Mouse (Mus musculus): Measurements from ENCODE around the gene S100a7a.

The S100a7a gene

DNA sequence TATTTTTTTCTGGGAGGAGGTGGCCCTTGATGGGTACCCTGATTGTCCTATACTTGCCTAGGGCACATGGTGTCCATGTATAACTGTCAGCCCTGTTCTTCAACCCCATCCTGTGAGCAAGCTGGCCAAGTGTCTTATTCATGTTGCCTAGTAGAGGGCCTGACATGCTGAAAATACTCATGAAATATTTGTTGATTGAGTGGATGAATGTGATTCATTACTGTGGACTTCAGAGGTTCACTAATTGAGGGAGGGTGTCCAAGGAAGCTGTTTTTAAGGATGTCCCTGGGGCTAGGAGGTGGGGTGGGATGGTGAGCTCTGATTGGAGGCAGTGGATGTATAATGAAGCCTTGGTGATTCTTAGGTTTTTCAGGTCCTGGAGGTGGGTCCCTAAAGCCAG lies at the start of gene S100a7a:
Gene S100a7a, plus strand, starts transcription at position 301 of the 400 bp plus-strand sequence.
- DNase-seq, result no peak

GRCm38 (mm10) chr3:90604416-90604815 lies 49.4 kb upstream of the S100a7a start:
- peak; percentile 90 to 91 for DNase-seq

- DNase-seq, result no peak
These were observed 48.8 kb upstream of the S100a7a start for GRCm38 (mm10) chr3:90605049-90605448.

DNA sequence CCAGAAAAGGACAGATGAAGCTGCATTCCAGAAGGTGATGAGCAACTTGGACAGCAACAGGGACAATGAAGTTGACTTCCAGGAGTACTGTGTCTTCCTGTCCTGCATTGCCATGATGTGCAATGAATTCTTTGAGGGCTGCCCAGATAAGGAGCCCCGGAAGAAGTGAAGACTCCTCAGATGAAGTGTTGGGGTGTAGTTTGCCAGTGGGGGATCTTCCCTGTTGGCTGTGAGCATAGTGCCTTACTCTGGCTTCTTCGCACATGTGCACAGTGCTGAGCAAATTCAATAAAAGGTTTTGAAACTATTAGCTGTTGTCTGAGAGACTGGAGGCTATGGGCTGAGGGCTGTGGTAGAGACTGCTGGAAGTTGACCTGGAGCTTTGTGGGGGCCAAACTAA lies 48.1 kb upstream of the S100a7a start:
- no peak for DNase-seq

GRCm38 (mm10) chr3:90606185-90606584 lies 47.6 kb upstream of the S100a7a start:
- no peak for DNase-seq

GRCm38 (mm10) chr3:90607361-90607760 lies 46.5 kb upstream of the S100a7a start:
- no peak for DNase-seq

GRCm38 (mm10) chr3:90608223-90608622 lies 45.6 kb upstream of the S100a7a start, which contains the start of gene S100a5:
TSS of gene S100a5 (plus strand) at chr3:90608523.
- no peak for DNase-seq

DNA sequence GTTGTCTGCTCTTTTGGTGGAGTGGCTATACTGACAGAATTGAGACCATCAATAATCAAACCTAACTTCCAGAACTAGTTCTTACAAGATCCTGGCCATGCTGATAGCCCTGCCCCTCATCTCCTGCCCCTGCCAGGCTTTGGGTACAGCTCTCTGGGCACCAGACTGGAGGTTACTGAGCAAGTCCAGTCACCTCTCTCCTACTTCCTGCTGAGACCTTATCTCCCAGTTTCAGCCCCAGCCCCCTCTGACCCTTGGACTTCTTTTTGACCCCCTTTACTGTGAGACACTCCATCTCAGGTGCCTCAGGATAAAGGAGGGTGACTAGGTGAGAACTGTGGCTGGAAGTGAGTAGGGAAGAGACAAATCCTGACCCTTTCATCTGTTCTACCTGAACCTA lies 44.7 kb upstream of the S100a7a start:
- no peak for DNase-seq

- DNase-seq, result no peak
These were observed 42.3 kb upstream of the S100a7a start for GRCm38 (mm10) chr3:90611494-90611893.

DNA sequence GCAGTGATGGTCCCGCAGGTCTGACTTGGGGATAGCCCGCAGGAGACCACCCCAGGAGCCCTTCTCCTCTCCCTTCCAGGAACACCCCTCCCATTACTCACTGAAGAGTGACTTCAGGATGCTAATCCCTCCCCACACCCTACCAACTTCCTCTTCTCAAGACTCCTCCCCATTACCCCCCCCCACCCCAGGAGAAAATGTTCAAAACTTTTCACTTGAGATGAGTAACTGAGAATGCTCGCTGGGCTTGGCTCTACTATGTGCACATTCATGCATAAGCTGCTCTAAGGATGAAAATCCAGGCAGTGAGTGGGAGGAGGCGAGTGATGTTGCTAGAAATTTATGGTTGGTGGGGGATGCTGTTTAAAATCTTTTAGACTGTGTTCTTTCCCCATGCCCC lies 41.8 kb upstream of the S100a7a start:
- no peak for DNase-seq

GRCm38 (mm10) chr3:90612728-90613291 lies 41.0 kb upstream of the S100a7a start, which contains the start of gene S100a6:
TSS of gene S100a6 (plus strand) at chr3:90612882.
- DNase-seq, result peak; percentile 80 to 83

- no peak for DNase-seq
These were observed 40.2 kb upstream of the S100a7a start for GRCm38 (mm10) chr3:90613461-90614147.

- DNase-seq, result no peak
These were observed 39.7 kb upstream of the S100a7a start for GRCm38 (mm10) chr3:90614148-90614530.

DNA sequence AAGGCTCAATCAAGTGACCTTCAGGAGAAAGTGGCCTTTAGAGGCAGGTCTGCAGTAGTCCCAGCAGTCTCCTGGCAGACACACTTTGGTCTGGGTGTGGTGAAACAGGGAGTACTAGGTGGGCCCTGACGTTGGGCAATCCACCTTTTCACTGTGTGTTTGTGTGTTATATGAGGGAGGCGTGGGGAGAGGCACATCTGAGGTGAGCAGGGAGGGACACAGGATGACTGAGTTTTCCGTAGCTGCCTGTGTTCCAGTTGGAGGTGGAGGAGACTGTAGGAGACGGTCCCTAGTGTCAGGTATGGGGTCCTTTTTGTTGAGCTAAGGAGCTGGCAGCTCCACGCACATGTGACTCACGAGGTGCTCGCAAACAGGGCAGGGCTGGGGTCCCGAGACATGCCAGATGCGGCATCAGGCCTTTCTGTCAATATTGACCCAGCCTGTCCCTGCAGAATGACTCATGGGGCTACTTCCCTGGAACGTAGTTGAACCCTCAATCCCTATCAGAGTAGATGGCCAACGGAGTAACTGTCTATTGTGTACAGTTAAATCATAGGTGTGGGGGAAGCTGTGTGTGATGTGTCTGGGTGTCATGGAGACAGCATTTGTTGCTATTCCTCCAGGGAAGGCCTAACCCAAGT lies 39.1 kb upstream of the S100a7a start:
- DNase-seq, result peak in 1 of 2 experiments; percentile 71

DNA sequence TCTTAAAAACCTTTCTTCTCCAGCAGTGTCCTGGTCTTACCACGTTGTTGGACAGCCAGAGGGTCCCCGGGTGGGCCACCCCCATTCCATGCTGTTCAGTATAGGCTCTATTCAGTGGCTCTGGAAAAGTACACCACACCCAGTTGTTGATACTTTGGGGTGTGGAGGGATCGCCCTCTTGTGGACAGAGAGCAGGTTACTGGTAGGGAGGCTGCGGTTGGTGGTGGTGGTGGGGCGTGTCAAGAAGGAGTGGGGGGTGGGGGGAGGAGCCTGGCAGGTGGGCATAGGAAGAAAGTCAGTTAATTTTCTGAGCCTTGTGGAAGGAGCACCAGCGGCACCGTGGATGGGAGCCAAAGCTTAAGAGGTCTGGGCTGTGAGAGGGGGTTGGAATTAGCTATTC lies 38.4 kb upstream of the S100a7a start:
- DNase-seq, result peak; percentile 85 to 90

- no peak for DNase-seq
These were observed 37.9 kb upstream of the S100a7a start for GRCm38 (mm10) chr3:90615911-90616310.

DNA sequence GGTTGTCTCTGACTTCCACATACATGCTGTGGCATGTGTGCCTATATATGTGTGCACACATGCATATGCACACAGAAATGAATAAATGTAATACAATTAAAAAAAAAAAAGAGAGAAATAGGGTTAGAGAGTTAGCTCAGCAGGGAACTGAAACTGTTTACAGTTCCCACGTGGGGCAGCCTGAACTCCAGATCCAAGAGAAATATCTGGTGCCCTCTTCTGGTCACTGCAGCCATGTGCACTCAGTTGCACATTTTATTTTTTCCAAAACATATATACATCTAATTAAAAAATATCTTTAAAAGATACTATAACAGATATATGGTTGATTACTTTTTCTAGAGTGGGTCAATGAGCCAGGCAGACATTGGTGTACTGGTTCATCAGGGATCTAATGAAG lies 36.2 kb upstream of the S100a7a start:
- no peak for DNase-seq

- no peak for DNase-seq
These were observed 32.3 kb upstream of the S100a7a start for GRCm38 (mm10) chr3:90621552-90621951.

DNA sequence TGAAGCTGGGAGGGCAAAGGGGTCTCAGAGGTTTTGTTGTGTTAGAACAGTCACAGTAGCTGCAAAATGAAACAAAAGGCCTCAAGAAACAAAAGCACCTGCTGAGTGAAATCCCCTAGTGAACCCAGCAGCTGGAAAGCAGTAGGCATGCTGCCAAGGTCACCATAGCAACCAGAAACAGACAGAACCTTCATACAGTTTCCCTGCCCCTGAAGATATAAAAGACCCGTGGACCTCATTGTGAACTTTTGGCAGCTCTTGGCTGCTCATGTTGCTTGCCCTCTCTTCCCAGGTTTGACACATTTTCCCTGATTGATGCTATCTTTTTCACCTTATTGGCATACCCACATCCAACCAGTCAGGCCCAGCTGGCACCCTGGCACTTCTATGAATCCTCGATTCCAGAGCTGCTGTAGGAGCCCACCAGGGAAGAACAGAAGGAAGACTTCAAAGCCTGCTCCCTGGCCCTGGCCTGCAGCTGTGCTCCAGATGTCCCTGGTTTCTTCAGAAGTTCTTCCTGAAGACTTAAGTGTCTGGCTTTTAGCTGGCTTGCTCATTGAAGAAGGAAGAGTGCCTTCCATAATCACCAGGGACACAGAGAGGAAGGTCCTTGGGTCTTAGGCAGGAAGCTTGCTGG lies 30.3 kb upstream of the S100a7a start:
- peak; percentile 72 to 82 for DNase-seq

- no peak for DNase-seq
These were observed 28.3 kb upstream of the S100a7a start for GRCm38 (mm10) chr3:90625496-90625895.

- no peak for DNase-seq
These were observed 27.4 kb upstream of the S100a7a start for GRCm38 (mm10) chr3:90626266-90627021.

DNA sequence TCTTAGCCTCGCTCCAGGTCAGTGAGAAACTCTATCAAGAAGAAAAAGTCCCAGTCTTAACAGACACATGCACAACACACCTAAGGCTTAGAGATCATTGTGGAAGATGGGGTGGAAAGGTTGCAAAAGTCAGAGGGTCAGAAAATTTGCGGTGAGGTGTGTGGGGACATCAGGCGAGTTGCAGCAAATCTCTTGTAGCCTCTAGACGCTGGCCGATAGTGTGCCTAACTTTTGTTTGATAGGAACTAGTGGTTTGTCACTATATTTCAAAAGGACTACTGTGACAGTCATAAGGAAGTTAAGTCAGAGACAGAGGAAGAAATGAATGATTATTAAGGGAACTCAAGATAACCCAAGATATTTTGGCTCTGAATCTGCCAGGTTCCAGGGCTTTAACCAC lies 26.5 kb upstream of the S100a7a start:
- DNase-seq, result no peak

GRCm38 (mm10) chr3:90627807-90628206 lies 26.0 kb upstream of the S100a7a start:
- peak in 1 of 2 experiments; percentile 49 for DNase-seq
